Mouse (Mus musculus) stomach, postnatal 0 days (tissue): ENCODE results near the gene Adck2.

Experiments
- CTCF ChIP-seq: IDR thresholded peaks from 2 replicates; pipeline ENCODE4 v1.5.1; 2016; ENCODE audit warnings: antibody characterized with exemption, low read depth, mild to moderate bottlenecking, moderate library complexity
- EP300 ChIP-seq: optimal IDR thresholded peaks from 2 replicates; pipeline ENCODE3; 2016; ENCODE audit warnings: antibody characterized with exemption

- no peak for TF ChIP-seq CTCF
- TF ChIP-seq EP300: no peak
Measured at GRCm38 (mm10) chr6:39611296-39611695, 37.6 kb downstream of the Adck2 start.
